In the genomic region with DNA sequence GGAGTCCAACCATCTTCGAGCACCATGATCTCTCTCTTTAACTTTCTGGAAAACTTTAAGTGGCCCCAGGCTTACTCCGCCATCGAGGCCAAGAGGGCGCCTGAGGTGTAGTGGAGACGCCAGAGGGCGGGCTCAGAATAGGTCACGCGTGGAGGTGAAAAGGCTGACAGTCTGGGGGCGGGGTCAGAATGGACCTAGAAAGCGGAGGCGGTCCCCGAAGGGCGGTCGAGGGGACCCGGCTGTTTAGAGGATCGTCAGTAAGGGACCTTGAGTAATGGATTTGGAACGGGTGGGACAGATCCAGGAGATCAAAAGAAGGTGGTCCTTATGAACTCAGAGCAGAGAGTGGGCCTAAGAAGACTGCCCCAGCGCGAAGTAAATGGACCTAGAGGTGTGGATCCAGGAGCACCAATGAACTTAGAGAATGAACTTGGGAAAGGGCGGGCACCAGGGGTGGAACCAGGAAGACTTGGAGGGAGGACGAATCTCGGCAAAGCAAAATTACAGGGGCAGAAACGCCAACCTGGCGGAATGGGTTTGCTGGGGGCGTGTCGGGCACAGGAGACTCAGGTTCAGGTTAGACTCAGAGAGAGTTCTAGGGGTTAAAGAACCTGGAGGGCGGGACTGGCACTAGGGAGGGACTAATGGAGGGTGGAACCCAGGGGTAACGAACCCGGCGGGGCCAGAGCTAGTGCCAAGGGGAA, we compare ENCODE assay signal across 8 mouse cellular contexts. TPM values are rescaled to one million over a fixed set of nuclear protein-coding genes. Genes with fewer than 3 reads are reported as not detected.
DNase-seq lines count a peak whose midpoint lies in the region; ATAC-seq lines count a peak whose summit lies in the region.

No protein-coding gene starts in this region.

- H3K9ac ChIP-seq in hindbrain, embryonic 11.5 days (ENCODE audit: low read depth, low read length) = no peak overlapping the region
- peak overlapping the region; percentile 60; the same call in 1 of the 2 replicates for H3K9ac ChIP-seq in limb, embryonic 13.5 days

- DNase-seq in adrenal gland, adult 2 months = peak; percentile 85
- DNase-seq in fat pad, adult 2 months (ENCODE audit: extremely low read depth, low read depth, low spot score) = peak; percentile 79
- DNase-seq in hindbrain, embryonic 11.5 days (ENCODE audit: low spot score) = peak; percentile 23
- DNase-seq in neural tube, embryonic 10.5 days (ENCODE audit: extremely low spot score, low spot score) = peak; percentile 31
- DNase-seq in c-Kit-positive CD71-positive TER-119-positive erythroid progenitor cells, embryonic 14.5 days (ENCODE audit: low spot score) = no peak
- DNase-seq in adipocyte (ENCODE audit: low spot score) = no peak
- no peak for DNase-seq in thymus, adult 18-20 months

- no peak for ATAC-seq in hindbrain, embryonic 11.5 days (ENCODE audit: low FRiP score)
- ATAC-seq in limb, embryonic 13.5 days (ENCODE audit: low FRiP score, low read depth) = no peak

- no peaks in the 10 kb centered on the region for H3K9me3 ChIP-seq in hindbrain, embryonic 11.5 days (ENCODE audit: control insufficient read depth, low read length)
- H3K9me3 ChIP-seq in limb, embryonic 13.5 days = 0 out of 2 replicates have a peak, but pooled peaks cover 3% of the 10 kb centered on the region

- peak overlapping the region; percentile 96 for H3K4me2 ChIP-seq in hindbrain, embryonic 11.5 days (replicated peaks; ENCODE audit: low read depth, low read length)
- H3K4me2 ChIP-seq in limb, embryonic 13.5 days (replicated peaks) = peak overlapping the region; percentile 100

- 4% methylated on average over 30 of the region's 30 CpGs for WGBS in hindbrain, embryonic 11.5 days
- 5% methylated on average over 30 of the region's 30 CpGs for WGBS in limb, embryonic 13.5 days

- H3K4me3 ChIP-seq in hindbrain, embryonic 11.5 days (ENCODE audit: low read depth, low read length) = peak overlapping the region; percentile 48
- H3K4me3 ChIP-seq in limb, embryonic 13.5 days = peak overlapping the region; percentile 60

- peaks cover 49% of the 10 kb centered on the region for H3K27me3 ChIP-seq in hindbrain, embryonic 11.5 days (ENCODE audit: control insufficient read depth, insufficient read depth, low read length)
- peaks cover 77% of the 10 kb centered on the region for H3K27me3 ChIP-seq in limb, embryonic 13.5 days

- H3K4me1 ChIP-seq in hindbrain, embryonic 11.5 days (replicated peaks; ENCODE audit: control insufficient read depth, insufficient read depth, low read length) = peaks cover 9% of the 10 kb centered on the region; the same call in 1 of the 2 replicates
- peaks cover 32% of the 10 kb centered on the region for H3K4me1 ChIP-seq in limb, embryonic 13.5 days

- H3K36me3 ChIP-seq in hindbrain, embryonic 11.5 days (ENCODE audit: control insufficient read depth, insufficient read depth, low read length) = no peaks in the 10 kb centered on the region
- no peaks in the 10 kb centered on the region for H3K36me3 ChIP-seq in limb, embryonic 13.5 days

- H3K27ac ChIP-seq in hindbrain, embryonic 11.5 days (ENCODE audit: low read depth, low read length) = no peak overlapping the region
- no peak overlapping the region for H3K27ac ChIP-seq in limb, embryonic 13.5 days

RNA-seq across cellular contexts. Expression of a gene that starts 0.4 kb away (rescaled TPM):
- total RNA-seq in adrenal gland, adult 2 months (2021) = 1 to 10 TPM in 1 of 2 experiments, under 1 TPM in 1; 0.78 to 1.6 TPM
- 1.5 and 1.9 TPM in 2 replicates for polyA plus RNA-seq in adrenal gland, adult 2 months (2012; rRNA removed)
- polyA plus RNA-seq in hindbrain, embryonic 11.5 days (2014; fragmentation: Nextera tagmentation; extraction: Ambion mirVana) = 0.08 and 0.14 TPM in 2 replicates
- 0.04 and 0.11 TPM in 2 replicates for polyA plus RNA-seq in limb, embryonic 13.5 days (2015; fragmentation: Nextera tagmentation; extraction: Ambion mirVana)

RNA-seq across cellular contexts. Expression of a gene that starts 11.7 kb away (rescaled TPM):
- under 1 TPM; 0.55 to 0.69 TPM for total RNA-seq in adrenal gland, adult 2 months (2021)
- polyA plus RNA-seq in adrenal gland, adult 2 months (2012; rRNA removed) = 0.42 and 0.50 TPM in 2 replicates
- polyA plus RNA-seq in hindbrain, embryonic 11.5 days (2014; fragmentation: Nextera tagmentation; extraction: Ambion mirVana) = 0.25 and 0.46 TPM in 2 replicates
- polyA plus RNA-seq in limb, embryonic 13.5 days (2015; fragmentation: Nextera tagmentation; extraction: Ambion mirVana) = 0.11 and 0.13 TPM in 2 replicates

Comparison
In these comparisons a context has a peak if more than half of its experiments do, and no peak if none do; other contexts are left out.
1. DNase-seq: peak in adrenal gland, adult 2 months (single experiment), fat pad, adult 2 months (single experiment), hindbrain, embryonic 11.5 days (single experiment) and neural tube, embryonic 10.5 days (single experiment); none in c-Kit-positive CD71-positive TER-119-positive erythroid progenitor cells, embryonic 14.5 days (single experiment), adipocyte (single experiment) and thymus, adult 18-20 months (0 of 2).